Mouse (Mus musculus): ENCODE data around the gene Galm.

Gene Galm

DNA sequence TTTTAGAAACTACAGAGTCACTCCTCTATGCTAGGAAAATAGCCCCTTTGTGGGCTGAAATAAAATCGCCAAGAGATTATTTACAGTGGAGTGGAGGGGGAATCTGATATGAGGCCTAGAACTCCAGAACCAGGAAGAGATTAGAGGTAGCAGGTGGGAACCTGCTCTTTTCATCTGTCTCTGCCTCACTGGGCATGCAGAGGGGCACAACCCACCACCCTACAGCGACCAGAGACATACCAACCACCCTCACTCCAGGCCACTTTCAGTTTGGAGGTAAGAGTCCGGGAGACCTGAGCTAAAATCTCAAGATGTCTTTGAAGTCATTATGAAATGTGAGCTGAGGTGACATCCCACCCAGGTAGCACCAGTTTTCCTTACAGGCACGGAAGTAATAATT, 2.1 kb downstream of the Galm start:
- DNase-seq (ENCODE audit: low spot score) = no peak

DNA sequence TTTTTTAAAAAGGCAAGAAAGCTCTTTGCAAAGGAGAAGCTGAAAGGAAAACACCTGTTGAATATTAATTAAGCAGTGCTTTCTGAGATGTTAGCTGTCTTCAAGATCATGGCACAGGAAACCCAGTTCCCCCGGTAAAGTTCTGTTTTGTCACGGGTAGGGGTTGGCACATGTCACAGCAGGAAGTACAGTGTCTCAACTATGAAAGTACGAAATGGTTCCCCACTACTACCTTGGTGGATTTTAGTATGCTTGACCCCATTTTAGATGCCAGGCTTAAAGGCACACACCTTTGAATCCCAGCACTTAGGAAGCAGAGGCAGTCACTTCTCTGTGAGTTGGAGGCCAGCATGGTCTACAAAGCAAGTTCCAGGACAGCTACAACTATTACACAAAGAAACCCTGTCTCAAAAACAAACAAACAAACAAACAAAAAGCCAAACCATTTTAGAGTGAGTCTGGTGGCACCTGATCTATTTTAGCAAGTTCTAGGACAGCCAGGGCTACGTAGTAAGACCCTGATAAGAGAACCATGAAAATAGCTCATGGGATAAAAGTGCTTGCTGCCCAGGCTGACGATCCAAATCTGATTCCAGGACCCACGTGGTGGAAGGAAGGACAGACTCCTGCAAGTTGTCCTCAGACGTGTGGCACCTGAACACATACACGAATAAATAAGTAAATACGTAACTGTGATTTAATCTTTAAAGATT, 3.6 kb downstream of the Galm start:
- no peak for DNase-seq (ENCODE audit: low spot score)

DNA sequence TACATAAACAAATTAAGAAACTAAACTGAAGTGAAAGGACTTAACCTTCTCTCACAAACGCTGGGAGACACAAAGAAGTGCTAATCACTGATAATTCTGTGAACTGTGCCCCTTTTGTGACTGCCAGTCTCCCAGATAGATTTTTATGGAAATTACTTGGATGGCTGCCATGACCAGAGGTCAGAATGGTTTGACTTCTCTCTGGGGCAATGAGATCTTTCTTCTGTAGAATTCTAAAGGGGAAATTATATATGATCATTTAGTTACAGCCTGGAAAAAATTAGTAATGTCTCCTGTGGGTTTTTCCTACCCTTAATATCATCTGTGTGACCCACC, 4.1 kb downstream of the Galm start:
- no peak for DNase-seq (ENCODE audit: low spot score)

DNA sequence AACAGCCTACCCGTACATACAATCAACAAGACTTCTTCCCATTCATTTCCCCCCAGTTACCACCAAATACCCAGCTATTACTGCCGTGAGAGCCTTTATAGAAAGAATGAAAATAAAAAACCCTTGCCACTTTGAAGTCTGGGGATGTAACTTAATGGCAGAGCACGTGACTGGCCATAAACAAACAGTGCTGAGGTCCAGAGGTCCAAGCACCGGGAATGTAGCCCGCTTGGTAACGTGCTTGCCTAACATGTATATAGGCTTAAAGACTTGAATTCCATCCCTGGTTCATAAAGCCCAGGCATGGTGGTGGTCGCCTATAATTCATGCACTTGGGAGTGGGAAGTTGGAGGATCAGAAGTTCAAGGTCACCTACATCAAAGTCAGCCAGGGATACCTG, 4.6 kb downstream of the Galm start:
- DNase-seq (ENCODE audit: low spot score) = no peak

DNA sequence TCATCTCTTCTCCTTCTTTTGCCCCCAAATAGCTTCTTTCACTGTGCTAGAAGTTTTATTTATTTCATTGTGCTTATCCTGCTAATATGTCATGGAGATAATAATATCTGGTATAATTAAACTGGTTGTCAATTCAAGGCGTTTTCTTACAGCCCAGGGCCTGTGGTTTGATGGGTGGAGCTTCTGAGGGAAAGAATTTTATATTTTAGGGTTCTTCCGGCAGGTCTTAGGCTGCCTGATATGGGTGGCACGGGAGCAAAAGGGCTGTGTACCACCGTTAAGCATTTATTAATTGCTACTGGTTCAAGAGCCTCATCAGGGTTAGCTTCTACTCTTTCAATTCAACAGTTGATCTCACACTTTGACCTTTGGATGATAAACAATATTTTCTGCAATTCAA, 5.2 kb downstream of the Galm start:
- no peak for DNase-seq (ENCODE audit: low spot score)

DNA sequence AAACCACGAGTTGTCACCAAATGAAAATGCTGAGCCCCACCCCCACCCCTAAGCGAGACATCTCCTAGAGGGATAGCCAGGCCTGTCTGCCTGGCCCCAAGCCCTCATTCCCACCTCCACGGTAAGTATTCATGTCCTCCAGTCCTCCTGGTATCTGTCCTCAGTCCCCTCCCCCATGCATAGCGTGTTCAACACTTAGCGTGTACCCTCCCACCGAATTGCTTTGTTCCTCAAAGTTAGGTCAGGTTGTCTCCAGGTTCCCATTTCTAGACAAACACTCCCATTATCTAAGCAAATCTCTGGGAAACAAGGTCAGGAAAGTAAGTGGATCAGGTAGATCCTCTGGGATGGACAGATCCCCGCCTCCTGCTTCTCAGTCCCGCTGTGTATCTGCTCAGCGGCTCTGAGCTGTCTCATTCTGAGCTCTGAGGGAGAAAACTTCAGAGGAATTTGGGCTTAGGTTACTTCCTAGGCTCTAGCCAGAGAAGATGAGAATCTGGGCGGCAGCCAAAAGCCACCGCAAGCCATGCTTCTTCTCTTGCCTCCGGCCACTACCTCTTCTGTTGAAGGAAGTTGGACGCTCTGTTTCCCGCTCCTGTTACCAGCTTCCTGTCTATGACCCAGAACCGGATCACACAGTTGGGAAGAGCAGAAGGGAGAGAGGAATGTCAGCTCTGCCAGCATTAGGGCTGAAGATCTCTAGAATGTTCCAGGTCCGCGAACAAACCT, 11.3 kb downstream of the Galm start:
- no peak for DNase-seq (ENCODE audit: low spot score)

DNA sequence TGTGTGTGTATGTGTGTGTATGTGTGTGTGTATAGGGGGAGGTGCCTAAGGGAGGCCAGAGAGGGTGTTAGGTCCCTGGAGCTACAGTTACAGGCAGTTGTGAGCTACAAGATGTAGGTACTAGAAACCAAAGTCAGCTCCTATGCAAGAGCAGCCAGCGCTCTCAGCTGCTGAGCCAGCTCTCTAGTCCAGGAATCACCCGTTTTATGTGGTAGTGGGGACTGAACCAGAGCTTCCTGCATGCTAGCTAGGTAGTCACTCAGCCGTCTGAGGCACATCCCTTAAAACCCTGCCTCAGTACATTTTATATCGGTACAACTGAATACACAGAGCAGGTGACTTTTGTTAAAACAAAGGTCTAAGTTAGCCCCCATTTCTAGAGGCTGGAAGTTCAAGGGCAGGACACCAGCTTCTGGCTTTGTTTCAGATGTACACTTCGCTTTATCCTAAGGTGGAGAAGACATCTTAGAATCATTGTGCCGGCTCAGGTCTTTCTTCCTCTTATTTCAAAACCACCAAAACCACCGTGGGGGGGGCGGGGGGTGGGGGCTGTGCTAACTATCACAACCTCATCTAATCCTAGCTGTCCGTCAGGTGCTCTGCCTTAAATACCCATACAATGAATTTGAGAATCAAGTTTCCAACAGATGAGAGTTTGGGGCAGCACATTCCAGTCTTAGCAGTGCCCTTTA, 12.6 kb downstream of the Galm start:
- no peak for DNase-seq (ENCODE audit: low spot score)

DNA sequence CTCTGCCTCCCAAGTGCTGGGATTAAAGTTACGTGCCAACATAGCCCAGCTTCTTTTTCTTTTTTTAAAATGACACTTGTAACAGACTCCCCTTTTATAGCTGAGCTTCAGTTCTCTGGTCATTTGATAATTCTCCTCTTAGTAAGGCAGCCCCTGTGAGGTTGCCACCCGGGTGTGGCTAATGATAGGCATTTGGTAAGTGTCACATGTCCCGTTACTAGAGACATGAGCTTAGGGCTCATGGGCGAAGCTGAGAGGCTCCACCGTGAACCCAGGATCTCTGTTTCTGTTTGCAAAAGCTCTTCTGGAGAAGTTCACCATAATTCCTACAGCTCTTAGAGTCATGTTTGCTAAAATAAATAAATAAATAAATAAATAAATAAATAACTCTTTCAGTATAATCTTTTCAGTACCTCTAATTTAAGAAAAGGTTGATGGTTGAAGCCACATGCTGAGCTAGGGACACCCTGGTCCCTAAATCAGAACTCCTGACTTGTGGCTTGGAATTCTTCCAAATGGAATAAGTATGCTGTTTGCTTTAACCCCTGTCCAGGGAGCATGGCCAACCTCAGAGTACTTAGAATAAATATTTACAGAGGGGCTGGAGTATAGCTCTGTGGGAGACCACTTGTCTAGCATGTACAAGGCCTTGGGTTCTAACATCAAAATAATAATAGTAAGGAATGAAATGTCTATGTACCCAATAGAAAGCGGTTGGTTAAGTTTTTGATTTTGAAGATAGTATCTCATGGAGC, 16.4 kb downstream of the Galm start:
- DNase-seq (ENCODE audit: low spot score) = no peak

DNA sequence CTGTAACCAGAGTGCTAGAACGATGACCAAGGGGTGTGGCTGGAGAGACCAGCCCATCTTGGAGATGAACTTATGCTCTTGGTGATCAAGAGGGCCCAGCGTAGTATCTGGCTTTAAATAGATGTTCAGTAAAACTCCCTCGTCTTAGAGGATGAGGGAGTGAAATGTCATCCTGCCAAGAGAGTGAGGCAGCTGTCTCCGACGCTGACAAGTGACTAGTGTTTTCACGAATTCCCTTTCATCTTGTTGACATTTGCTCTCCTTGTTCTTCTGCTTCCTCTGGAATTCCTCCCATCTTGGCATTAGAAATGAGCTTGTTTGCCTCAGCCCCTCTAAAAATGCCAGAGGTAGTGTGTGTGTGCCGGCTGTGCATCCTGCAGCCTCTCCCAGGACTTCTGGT, 17.9 kb downstream of the Galm start:
- DNase-seq (ENCODE audit: low spot score) = no peak

DNA sequence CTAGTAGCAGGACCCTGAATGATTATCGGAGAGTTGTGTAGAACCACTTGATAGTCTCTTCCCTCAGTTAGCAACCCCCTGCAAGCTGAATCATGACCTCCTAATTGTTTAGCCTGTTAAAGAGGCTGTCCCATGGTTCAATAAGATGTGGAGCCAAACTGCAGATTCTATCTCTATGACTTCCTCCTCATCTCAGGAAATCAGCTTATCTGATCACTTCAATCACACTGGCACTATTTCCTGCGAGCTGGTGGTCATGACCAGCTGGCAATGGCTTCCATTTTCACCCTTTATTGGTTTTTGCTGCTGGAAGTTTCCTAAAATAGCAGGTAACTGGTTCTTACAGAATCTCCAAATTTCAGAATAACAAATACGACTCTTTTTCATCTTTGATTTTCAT, 18.5 kb downstream of the Galm start:
- no peak for DNase-seq (ENCODE audit: low spot score)

DNA sequence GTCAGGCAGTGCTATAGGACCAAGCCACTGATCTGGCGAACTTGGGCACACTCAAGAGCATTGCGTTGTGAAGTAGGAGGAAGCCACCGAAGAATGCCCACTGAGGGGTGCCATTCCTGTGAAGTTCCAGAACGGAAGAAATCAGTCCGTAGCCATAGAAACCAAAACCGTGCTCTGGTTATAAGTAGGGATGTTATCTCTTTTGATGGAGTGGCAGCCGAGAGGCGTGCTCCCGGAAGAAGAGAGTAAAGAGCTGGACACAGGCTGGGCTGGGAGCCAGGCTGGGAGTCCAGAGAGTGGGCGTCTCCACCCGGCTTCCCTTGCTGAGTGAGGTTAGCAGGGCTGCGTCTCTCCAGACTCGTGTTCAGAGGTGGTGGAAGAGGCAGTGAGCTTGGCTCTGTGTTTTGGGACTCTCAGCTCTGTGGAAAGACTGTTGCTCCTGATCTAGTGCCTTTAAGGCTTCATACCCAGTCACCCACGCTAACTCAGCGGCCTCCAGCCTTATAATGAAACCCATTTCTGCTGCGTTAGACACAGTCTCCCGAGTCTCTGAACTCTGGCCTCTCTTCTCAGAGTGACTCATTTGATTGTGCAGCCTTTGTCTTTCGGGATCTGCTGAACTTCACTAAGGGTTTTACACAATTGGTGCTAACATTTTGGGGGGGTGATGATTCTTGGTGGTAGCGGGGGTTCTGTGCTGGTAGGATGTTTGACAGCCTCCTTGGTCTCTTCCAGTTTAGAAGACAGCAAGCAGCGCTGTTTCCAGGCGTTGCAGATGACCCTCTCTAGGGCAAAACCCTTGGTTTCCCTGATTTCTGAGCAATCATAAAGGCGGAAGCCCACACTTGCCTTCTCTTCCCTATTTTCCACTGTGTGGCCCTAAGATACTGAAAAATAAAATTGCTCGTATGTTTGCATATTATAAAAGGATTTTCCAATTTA, 21.1 kb downstream of the Galm start:
- peak; percentile 89 for DNase-seq (ENCODE audit: low spot score)

DNA sequence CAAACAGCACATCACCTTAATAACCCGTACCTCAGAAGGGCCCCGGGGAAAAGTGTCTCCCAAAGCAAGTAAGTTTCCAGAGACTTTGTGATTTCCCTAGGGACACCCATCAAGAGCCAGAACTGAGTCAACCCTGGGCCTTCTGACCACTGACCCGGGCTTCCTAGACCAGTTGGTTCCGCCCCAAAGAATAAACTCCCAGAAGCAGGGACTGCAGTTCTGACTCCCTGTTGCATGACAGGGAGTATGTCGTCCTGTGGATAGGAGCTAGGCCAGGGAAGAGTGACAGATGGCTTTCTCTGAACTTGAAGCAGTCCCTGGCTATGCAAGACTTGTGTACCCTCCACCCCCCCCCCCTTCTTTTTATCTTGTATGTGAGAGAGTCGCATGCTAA, 21.7 kb downstream of the Galm start:
- DNase-seq (ENCODE audit: low spot score) = peak; percentile 42

DNA sequence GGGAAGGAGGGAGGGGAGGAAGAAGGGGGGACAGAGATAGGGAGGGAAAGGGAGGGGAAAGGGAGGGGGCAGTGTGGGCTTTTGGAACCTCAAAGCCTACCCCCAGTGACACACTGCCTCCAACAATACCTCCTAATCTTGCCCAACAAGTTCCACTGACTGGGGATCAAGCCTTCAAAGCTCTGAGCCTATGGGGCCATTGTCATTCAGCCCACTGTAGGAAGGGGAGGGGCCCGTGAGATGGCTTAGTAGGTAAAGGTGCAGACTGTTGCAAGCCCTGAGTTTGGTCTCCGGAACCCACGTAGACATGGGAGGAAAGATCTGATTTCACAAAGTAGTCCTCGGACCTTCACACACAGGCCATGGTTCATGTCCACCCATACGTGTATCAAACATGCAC, 24.1 kb downstream of the Galm start:
- no peak for DNase-seq (ENCODE audit: low spot score)

DNA sequence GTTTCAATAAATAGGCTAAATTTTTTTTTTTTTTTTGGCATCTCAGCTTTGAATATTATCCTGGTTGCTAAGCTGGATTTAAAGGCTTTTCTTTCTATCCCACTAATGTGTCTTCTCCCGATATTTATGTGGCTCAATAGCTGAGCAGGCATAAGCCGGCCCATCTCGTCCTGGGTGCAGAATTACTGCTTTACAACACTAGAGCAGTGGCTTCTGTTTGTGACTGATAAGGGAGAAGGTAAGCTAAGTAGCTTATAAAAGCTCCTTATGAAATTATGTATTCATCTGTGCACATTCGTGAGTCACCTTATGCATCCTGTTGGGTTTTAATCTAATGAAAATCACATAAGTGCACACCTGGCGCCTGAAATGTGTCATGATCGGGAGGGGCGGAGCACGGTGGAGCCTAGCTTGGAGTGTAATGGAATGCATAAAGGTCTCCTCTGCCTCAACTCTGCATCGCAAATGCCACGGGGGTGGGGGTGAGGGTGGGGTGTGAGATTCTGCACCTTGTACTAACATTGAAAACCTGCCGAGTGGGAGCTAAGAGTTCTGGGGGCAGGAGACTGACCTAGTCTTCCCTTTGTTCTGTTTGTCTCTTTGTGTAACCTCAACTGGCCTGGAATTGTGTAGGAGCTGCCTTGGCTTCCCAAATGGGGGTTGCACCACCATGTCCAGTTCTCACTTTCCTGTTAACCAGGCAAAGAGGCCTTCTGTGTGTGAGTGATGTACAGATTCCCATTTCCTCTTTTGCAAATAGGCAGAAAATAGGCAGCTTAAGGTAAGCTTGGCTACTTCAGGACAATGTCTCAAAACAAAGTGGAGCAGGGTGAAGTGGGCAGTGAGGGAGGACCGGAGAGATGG, 25.7 kb downstream of the Galm start:
- no peak for DNase-seq (ENCODE audit: low spot score)

DNA sequence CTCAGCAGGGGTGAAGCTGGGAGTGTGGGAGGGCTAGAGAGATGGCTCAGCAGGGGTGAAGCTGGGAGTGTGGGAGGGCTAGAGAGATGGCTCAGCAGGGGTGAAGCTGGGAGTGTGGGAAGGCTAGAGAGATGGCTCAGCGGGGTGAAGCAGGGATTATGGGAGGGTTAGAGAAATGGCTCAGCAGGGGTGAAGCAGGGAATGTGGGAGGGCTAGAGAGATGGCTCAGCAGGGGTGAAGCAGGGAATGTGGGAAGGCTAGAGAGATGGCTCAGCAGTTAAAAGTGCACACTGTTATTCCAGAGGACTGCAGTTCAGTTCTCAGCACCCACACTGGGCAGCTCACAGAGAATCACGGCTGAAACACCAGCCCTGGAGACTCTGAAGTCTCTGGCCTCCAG, 26.4 kb downstream of the Galm start:
- DNase-seq (ENCODE audit: low spot score) = no peak

DNA sequence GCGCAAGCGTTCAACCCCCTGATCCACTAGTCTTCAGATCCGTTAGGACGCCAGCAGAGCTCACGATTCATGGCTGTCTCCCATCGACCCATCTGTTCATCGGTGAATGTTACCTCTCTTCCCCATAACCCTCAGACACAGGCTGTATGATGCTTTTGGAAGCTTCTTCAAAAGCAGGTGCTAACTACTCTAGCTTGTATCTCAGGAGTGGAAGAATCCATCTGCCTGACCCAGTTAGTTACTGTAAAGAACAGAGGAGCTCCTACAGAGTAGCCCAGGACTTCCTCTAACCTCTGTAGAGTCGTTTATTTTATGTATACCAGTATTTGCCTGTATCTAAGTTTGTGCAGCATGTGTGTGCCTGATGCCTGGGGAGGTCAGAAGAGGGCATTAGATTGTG, 29.6 kb downstream of the Galm start:
- DNase-seq (ENCODE audit: low spot score) = no peak

DNA sequence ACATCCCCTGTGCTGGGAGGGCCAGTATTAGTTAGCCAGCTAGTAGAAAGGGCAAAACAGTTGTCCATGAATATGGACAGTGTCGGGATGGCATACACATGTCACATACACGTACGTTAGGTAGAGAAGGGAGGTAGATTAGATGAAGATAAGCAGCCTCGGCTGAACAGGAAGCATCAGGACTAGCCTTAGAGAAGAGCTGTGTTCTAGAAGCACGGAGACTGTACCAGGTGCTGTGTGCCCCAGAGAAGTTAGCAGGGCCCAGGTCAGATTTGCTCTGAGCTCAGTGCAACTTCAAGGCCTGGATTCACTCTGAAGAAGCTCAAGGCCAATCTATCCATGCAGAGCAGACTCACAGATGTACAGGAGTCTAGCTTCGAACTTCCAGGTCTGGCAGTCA, 30.2 kb downstream of the Galm start:
- no peak for DNase-seq (ENCODE audit: low spot score)

DNA sequence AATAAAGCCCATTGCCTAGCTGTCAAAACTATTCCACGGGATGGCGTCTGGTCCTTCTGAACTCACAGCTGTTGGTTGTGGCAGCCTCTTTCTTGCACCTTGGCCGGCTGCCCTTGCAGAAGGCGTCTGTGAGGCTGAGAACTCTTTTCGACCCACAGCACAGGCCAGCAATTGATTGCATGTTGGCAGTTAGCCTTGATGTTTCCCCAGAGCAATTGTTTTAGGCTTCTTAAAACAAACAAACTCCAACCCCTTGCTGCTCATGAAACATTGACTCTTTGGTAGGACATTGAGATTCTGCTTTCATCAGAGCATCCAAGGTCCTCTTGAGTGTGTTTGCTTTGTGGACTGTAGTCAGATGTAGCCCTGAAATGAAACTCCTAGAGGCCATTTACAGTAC, 33.2 kb downstream of the Galm start:
- DNase-seq (ENCODE audit: low spot score) = peak; percentile 53

DNA sequence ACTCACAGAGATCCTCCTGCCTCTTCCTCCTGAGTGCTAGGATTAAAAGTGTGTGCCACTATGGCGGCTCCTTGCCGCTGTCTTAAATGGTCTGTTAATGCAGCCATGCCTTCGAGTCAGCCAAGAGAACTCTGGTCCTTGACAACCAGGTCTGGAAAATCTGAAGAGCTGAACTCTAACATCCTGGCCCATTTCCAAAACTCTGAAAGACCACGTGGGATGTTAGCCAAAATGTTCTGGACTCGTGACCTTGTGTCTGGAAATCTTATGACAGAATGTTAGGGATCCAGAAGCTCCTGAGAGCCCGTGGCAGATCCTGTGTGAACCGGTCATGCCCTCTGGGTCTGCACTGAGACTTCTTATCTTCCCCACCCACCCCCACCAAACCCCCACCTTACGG, 36.7 kb downstream of the Galm start:
- DNase-seq (ENCODE audit: low spot score) = peak; percentile 77

DNA sequence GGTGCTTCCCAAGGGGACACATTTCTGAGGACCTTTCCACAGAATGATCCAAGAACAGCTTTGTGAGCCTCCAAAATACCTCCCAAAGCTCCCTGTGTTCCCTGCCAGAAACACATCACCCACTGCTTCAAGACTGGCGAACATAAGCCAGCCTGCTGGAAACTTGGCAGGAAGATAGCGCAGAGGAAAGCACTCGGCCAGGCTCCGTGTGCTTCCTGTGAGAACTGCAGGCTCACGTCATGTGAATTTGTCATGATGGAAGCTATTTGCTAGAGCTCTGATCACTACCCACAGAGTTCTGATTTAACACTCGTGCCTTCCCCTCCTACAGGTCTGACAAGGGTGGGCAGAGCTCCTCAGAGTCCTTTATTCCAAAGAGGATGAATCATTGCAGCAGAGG, 38.5 kb downstream of the Galm start:
- peak; percentile 44 for DNase-seq (ENCODE audit: low spot score)

DNA sequence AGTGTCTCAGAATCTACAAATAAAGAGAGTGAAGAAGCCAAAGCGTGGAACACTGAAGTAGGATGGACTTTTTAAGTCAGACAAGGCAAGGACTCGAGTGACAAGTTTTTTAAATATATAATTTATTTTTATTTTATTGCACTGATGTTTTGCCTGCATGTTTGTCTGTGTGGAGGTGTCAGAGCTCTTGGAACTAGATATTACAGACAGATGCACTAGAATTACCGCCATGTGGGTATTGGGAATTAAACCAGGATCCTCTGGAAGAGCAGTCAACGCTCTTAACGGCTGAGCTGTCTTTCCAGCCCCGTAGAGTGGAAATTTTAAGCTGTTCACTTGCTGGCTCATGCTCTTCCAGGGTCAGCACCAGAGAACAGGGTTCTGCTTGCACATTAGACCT, 39.1 kb downstream of the Galm start:
- no peak for DNase-seq (ENCODE audit: low spot score)
